Mouse (Mus musculus): ENCODE results near the gene D130052B06Rik. TPM values are rescaled to one million over a fixed set of nuclear protein-coding genes. Genes with fewer than 3 reads are reported as not detected.

The D130052B06Rik gene
- total RNA-seq, 2 experiments from 2014 or later, result not detected

GRCm38 (mm10) chr11:33670105-33670965, 71.2 kb downstream of the D130052B06Rik start:
- intact Hi-C loops (cut with DNase I), result no loop called here

More at GRCm38 (mm10) chr11:33670105-33670965, 71.2 kb downstream of the D130052B06Rik start:
- DNase-seq (ENCODE audit: extremely low spot score in 1 of 2, low spot score in 2 of 2), result no peak
- no peak overlapping the region for H3K27ac ChIP-seq
- no peak overlapping the region for H3K4me3 ChIP-seq
- no peak for TF ChIP-seq CTCF (IDR thresholded peaks at IDR 0.05)

Other genes with a start within 250 kb of the D130052B06Rik start
- gene Ranbp17, start 85.6 kb upstream of the D130052B06Rik start, total RNA-seq (2021), result 1 to 10 TPM; 7.4 to 7.6 TPM
- gene Gabrp, start 20.3 kb upstream of the D130052B06Rik start, total RNA-seq (2021), result not detected

Data from left cerebral cortex, adult 2 months (tissue).